Mouse (Mus musculus): ENCODE results near the gene Susd3. TPM values are rescaled to one million over a fixed set of nuclear protein-coding genes. Genes with fewer than 3 reads are reported as not detected.

Susd3 gene
- total RNA-seq (2022): 1 to 10 TPM; 2.6 to 5.3 (median 3.8) TPM

GRCm38 (mm10) chr13:49248467-49248862, at the start of gene Susd3:
Gene Susd3, minus strand, starts transcription at chr13:49248706.
- no peak for DNase-seq (ENCODE audit: low spot score in 2 of 2)

- no peak for DNase-seq (ENCODE audit: low spot score in 2 of 2)
Measured at GRCm38 (mm10) chr13:49296270-49296669, 47.8 kb upstream of the Susd3 start.

GRCm38 (mm10) chr13:49294108-49294507, 45.6 kb upstream of the Susd3 start:
- DNase-seq (ENCODE audit: low spot score in 2 of 2): no peak

- DNase-seq (ENCODE audit: low spot score in 2 of 2): no peak
Measured at GRCm38 (mm10) chr13:49291949-49292348, 43.4 kb upstream of the Susd3 start.

GRCm38 (mm10) chr13:49291398-49291797, 42.9 kb upstream of the Susd3 start:
- no peak for DNase-seq (ENCODE audit: low spot score in 2 of 2)

- no peak for DNase-seq (ENCODE audit: low spot score in 2 of 2)
Measured at GRCm38 (mm10) chr13:49287224-49287623, 38.7 kb upstream of the Susd3 start.

- no peak for DNase-seq (ENCODE audit: low spot score in 2 of 2)
Measured at GRCm38 (mm10) chr13:49286750-49287149, 38.2 kb upstream of the Susd3 start.

GRCm38 (mm10) chr13:49283686-49284085, 35.2 kb upstream of the Susd3 start:
- DNase-seq (ENCODE audit: low spot score in 2 of 2): no peak

GRCm38 (mm10) chr13:49282168-49282567, 33.7 kb upstream of the Susd3 start:
- no peak for DNase-seq (ENCODE audit: low spot score in 2 of 2)

- DNase-seq (ENCODE audit: low spot score in 2 of 2): peak in 1 of 2 experiments; percentile 23
Measured at GRCm38 (mm10) chr13:49271831-49272765, 23.6 kb upstream of the Susd3 start.

- no peak for DNase-seq (ENCODE audit: low spot score in 2 of 2)
Measured at GRCm38 (mm10) chr13:49270500-49270899, 22.0 kb upstream of the Susd3 start.

- DNase-seq (ENCODE audit: low spot score in 2 of 2): no peak
Measured at GRCm38 (mm10) chr13:49267645-49268044, 19.1 kb upstream of the Susd3 start.

GRCm38 (mm10) chr13:49260036-49260722, 11.7 kb upstream of the Susd3 start:
- no peak for DNase-seq (ENCODE audit: low spot score in 2 of 2)

- no peak for DNase-seq (ENCODE audit: low spot score in 2 of 2)
Measured at GRCm38 (mm10) chr13:49257819-49258313, 9.4 kb upstream of the Susd3 start.

- DNase-seq (ENCODE audit: low spot score in 2 of 2): peak; percentile 14 to 20
Measured at GRCm38 (mm10) chr13:49252746-49253145, 4.2 kb upstream of the Susd3 start.

- no peak for DNase-seq (ENCODE audit: low spot score in 2 of 2)
Measured at GRCm38 (mm10) chr13:49252113-49252512, 3.6 kb upstream of the Susd3 start.

GRCm38 (mm10) chr13:49250716-49251517, 2.4 kb upstream of the Susd3 start:
- DNase-seq (ENCODE audit: low spot score in 2 of 2): no peak

- no peak for DNase-seq (ENCODE audit: low spot score in 2 of 2)
Measured at GRCm38 (mm10) chr13:49249634-49250033, 1.1 kb upstream of the Susd3 start.

- no peak for DNase-seq (ENCODE audit: low spot score in 2 of 2)
Measured at GRCm38 (mm10) chr13:49248923-49249322, 417 bp upstream of the Susd3 start.

- no peak for DNase-seq (ENCODE audit: low spot score in 2 of 2)
Measured at GRCm38 (mm10) chr13:49247740-49248466, 603 bp downstream of the Susd3 start.
